In genomic region chr13:53919851-53920381, GRCm38 (mm10) we compare ENCODE assay signal across 13 mouse cellular contexts.
DNase-seq lines count a peak whose midpoint lies in the region; ATAC-seq lines count a peak whose summit lies in the region.
"Had no signal": no experiment of that assay in that cellular context is flagged by ENCODE, and none has a peak within 500 bp of the region (broad histone marks: within the 10 kb centered on the region; RNA-seq: fewer than 3 reads in every experiment).

No protein-coding gene starts in this region.

- WGBS in heart, embryonic 11.5 days (ENCODE audit: insufficient replicate concordance) = 32% methylated on average over 5 of the region's 5 CpGs
- WGBS in lung, embryonic 15.5 days = 16% methylated on average over 5 of the region's 5 CpGs
- 15% methylated on average over 5 of the region's 5 CpGs for WGBS in heart, embryonic 16.5 days
- WGBS in stomach, embryonic 16.5 days = 26% methylated on average over 5 of the region's 5 CpGs
- 64% methylated on average over 5 of the region's 5 CpGs for WGBS in hindbrain, embryonic 11.5 days

- no peak overlapping the region for H3K9ac ChIP-seq in heart, embryonic 11.5 days (ENCODE audit: low read depth, low read length)
- H3K9ac ChIP-seq in lung, embryonic 15.5 days = no peak overlapping the region
- H3K9ac ChIP-seq in heart, embryonic 16.5 days (ENCODE audit: low read length) = no peak overlapping the region
- H3K9ac ChIP-seq in stomach, embryonic 16.5 days (ENCODE audit: low read length) = no peak overlapping the region
- no peak overlapping the region for H3K9ac ChIP-seq in hindbrain, embryonic 11.5 days (ENCODE audit: low read depth, low read length)
- H3K9ac ChIP-seq: forebrain, embryonic 15.5 days; limb, embryonic 12.5 days had no signal

- H3K4me2 ChIP-seq in heart, embryonic 11.5 days = no peak overlapping the region
- no peak overlapping the region for H3K4me2 ChIP-seq in lung, embryonic 15.5 days
- H3K4me2 ChIP-seq in heart, embryonic 16.5 days (ENCODE audit: low read depth, low read length) = no peak overlapping the region
- no peak overlapping the region for H3K4me2 ChIP-seq in stomach, embryonic 16.5 days (ENCODE audit: low read depth, low read length)
- H3K4me2 ChIP-seq in hindbrain, embryonic 11.5 days (replicated peaks; ENCODE audit: low read depth, low read length) = no peak overlapping the region
- H3K4me2 ChIP-seq: forebrain, embryonic 15.5 days; limb, embryonic 12.5 days had no signal

- peaks cover 11% of the 10 kb centered on the region for H3K4me1 ChIP-seq in heart, embryonic 11.5 days (ENCODE audit: control insufficient read depth, insufficient read depth, low read length)
- H3K4me1 ChIP-seq in lung, embryonic 15.5 days = peaks cover 18% of the 10 kb centered on the region
- peaks cover 30% of the 10 kb centered on the region for H3K4me1 ChIP-seq in heart, embryonic 16.5 days (ENCODE audit: control insufficient read depth, insufficient read depth, low read length)
- peaks cover 4% of the 10 kb centered on the region; the same call in 1 of the 2 replicates for H3K4me1 ChIP-seq in stomach, embryonic 16.5 days (ENCODE audit: control insufficient read depth, insufficient read depth, low read length)
- no peaks in the 10 kb centered on the region for H3K4me1 ChIP-seq in hindbrain, embryonic 11.5 days (replicated peaks; ENCODE audit: control insufficient read depth, insufficient read depth, low read length)
- H3K4me1 ChIP-seq: limb, embryonic 12.5 days had no signal

- H3K9me3 ChIP-seq in heart, embryonic 11.5 days (replicated peaks; ENCODE audit: control insufficient read depth, low read length) = no peaks in the 10 kb centered on the region
- no peaks in the 10 kb centered on the region for H3K9me3 ChIP-seq in lung, embryonic 15.5 days
- H3K9me3 ChIP-seq in heart, embryonic 16.5 days (replicated peaks; ENCODE audit: control insufficient read depth, low read length) = no peaks in the 10 kb centered on the region
- H3K9me3 ChIP-seq in stomach, embryonic 16.5 days (replicated peaks; ENCODE audit: control insufficient read depth, low read length) = no peaks in the 10 kb centered on the region
- no peaks in the 10 kb centered on the region for H3K9me3 ChIP-seq in hindbrain, embryonic 11.5 days (ENCODE audit: control insufficient read depth, low read length)
- H3K9me3 ChIP-seq: forebrain, embryonic 15.5 days; limb, embryonic 12.5 days had no signal

- no peak for DNase-seq in heart, postnatal 36 days
- DNase-seq in lung, postnatal 36 days = no peak
- no peak for DNase-seq in hindbrain, embryonic 11.5 days (ENCODE audit: low spot score)
- DNase-seq in natural killer cell, adult 2 months (ENCODE audit: low spot score in 2 of 2) = no peak
- DNase-seq: cerebellum, postnatal 36 days; right cerebral cortex, postnatal 25 days had no signal

- no peak overlapping the region for H3K4me3 ChIP-seq in heart, embryonic 11.5 days (ENCODE audit: low read depth, low read length)
- no peak overlapping the region for H3K4me3 ChIP-seq in lung, embryonic 15.5 days
- no peak overlapping the region for H3K4me3 ChIP-seq in heart, embryonic 16.5 days (ENCODE audit: low read length)
- no peak overlapping the region for H3K4me3 ChIP-seq in stomach, embryonic 16.5 days (replicated peaks; ENCODE audit: low read length)
- no peak overlapping the region for H3K4me3 ChIP-seq in hindbrain, embryonic 11.5 days (ENCODE audit: low read depth, low read length)
- H3K4me3 ChIP-seq: forebrain, embryonic 15.5 days; limb, embryonic 12.5 days had no signal

- no peak for ATAC-seq in heart, embryonic 11.5 days (replicated peaks; ENCODE audit: insufficient number of reproducible peaks, low FRiP score, low TSS enrichment)
- ATAC-seq in lung, embryonic 15.5 days (ENCODE audit: borderline replicate concordance, extremely low read depth, low FRiP score, low TSS enrichment) = peak; percentile 42; the same call in 1 of the 2 replicates
- peak; percentile 67 for ATAC-seq in heart, embryonic 16.5 days (replicated peaks; ENCODE audit: extremely low read depth, insufficient read depth, low FRiP score)
- peak; percentile 85 for ATAC-seq in stomach, embryonic 16.5 days (ENCODE audit: insufficient read depth, low FRiP score)
- ATAC-seq in hindbrain, embryonic 11.5 days (ENCODE audit: low FRiP score) = no peak
- ATAC-seq: forebrain, embryonic 15.5 days; hindbrain, embryonic 16.5 days had no signal

- no peaks in the 10 kb centered on the region for H3K27me3 ChIP-seq in heart, embryonic 11.5 days (ENCODE audit: control insufficient read depth, insufficient read depth, low read length)
- H3K27me3 ChIP-seq in lung, embryonic 15.5 days = no peaks in the 10 kb centered on the region
- H3K27me3 ChIP-seq in heart, embryonic 16.5 days (ENCODE audit: control insufficient read depth, insufficient read depth, low read length) = no peaks in the 10 kb centered on the region
- no peaks in the 10 kb centered on the region for H3K27me3 ChIP-seq in stomach, embryonic 16.5 days (ENCODE audit: control insufficient read depth, insufficient read depth, low read length)
- H3K27me3 ChIP-seq in hindbrain, embryonic 11.5 days (ENCODE audit: control insufficient read depth, insufficient read depth, low read length) = no peaks in the 10 kb centered on the region
- H3K27me3 ChIP-seq: forebrain, embryonic 15.5 days had no signal

- intact Hi-C loops in heart, postnatal 36 days (cut with DNase I) = no loop called here

- peak overlapping the region; percentile 13; the same call in 1 of the 2 replicates for H3K27ac ChIP-seq in heart, embryonic 11.5 days (ENCODE audit: low read depth, low read length)
- H3K27ac ChIP-seq in lung, embryonic 15.5 days = no peak overlapping the region; the same call in 1 of the 2 replicates
- H3K27ac ChIP-seq in heart, embryonic 16.5 days (ENCODE audit: low read length) = peak overlapping the region; percentile 15
- 0 out of 2 replicates have a peak overlapping the region, but pooled peaks have one; percentile 16 for H3K27ac ChIP-seq in stomach, embryonic 16.5 days (ENCODE audit: low read length)
- H3K27ac ChIP-seq in hindbrain, embryonic 11.5 days (ENCODE audit: low read depth, low read length) = no peak overlapping the region
- H3K27ac ChIP-seq: forebrain, embryonic 15.5 days; limb, embryonic 12.5 days had no signal

- no peaks in the 10 kb centered on the region for H3K36me3 ChIP-seq in heart, embryonic 11.5 days (ENCODE audit: control insufficient read depth, insufficient read depth, low read length)
- no peaks in the 10 kb centered on the region for H3K36me3 ChIP-seq in lung, embryonic 15.5 days
- no peaks in the 10 kb centered on the region for H3K36me3 ChIP-seq in heart, embryonic 16.5 days (ENCODE audit: control insufficient read depth, insufficient read depth)
- no peaks in the 10 kb centered on the region for H3K36me3 ChIP-seq in stomach, embryonic 16.5 days (ENCODE audit: control insufficient read depth, insufficient read depth, low read length)
- H3K36me3 ChIP-seq in hindbrain, embryonic 11.5 days (ENCODE audit: control insufficient read depth, insufficient read depth, low read length) = no peaks in the 10 kb centered on the region
- H3K36me3 ChIP-seq: forebrain, embryonic 15.5 days; limb, embryonic 12.5 days had no signal

Comparison
In these comparisons a context has a peak if more than half of its experiments do, and no peak if none do; other contexts are left out.
1. ATAC-seq: peak in lung, embryonic 15.5 days (single experiment), heart, embryonic 16.5 days (single experiment) and stomach, embryonic 16.5 days (single experiment); none in heart, embryonic 11.5 days (single experiment) and hindbrain, embryonic 11.5 days (single experiment).
2. H3K27ac ChIP-seq: peak in heart, embryonic 11.5 days (single experiment), heart, embryonic 16.5 days (single experiment) and stomach, embryonic 16.5 days (single experiment); none in lung, embryonic 15.5 days (single experiment) and hindbrain, embryonic 11.5 days (single experiment).